Mouse (Mus musculus): Measurements from ENCODE around the gene Nol6.

Nol6 gene

GRCm38 (mm10) chr4:41078726-41079125, 45.5 kb downstream of the Nol6 start:
- no peak for DNase-seq

DNA sequence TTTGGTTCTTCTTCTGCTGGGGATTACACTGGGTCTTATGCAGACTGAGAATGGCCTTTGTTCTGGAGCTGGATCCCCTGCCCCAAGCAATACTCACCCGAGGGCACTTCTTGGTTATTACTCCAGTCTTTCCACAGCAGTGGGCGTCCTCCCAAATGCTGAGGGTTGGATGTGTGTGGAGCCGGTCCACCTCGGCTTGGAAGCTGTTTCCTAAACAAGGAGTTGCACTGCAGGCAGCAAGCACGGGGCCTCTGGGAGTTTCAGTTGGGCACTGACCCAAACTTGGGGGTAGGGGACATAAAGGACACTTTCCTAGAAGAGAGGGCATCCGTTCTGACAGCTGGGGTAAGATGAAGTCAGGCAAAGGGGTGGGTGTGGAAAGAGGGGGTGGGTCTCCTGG, 49.8 kb downstream of the Nol6 start:
- DNase-seq, result no peak

DNA sequence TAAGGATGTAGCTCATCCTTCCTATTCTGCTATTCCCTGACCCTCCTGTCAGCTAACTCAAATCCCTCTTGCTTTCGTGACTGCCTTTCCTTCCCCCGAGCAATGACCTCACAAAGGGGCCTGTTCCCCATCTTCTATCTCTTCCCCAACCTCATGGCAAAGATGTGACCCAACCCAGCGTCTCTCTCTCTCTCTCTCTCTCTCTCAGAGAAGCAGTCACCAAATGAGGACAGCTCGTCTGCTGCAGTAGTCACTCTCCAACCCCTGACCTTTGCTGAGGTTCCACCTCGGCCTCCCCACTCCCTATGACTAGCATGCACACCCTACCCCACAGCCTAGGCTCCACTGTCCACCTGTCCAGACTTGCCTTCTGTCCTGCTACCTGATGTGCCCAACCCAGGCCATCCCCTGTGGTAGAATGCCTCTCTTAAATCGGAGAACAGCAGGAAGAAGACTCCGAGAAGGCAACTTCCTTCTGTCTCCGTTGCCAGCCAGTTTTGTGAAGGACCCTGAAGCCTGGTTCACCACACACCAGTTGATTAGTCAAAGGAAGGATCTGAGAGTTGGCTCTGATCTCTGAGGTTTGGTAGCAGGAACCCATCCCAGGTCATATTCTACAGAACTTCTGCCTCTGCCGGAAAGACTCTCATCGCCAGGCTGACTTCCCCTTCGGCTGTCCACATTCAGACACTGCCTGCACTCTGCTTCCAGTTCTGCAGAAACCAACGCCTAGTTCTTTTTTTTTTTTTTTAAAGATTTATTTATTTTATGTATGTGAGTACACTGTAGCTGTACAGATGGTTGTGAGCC, 51.0 kb downstream of the Nol6 start:
- no peak for DNase-seq

- no peak for DNase-seq
Observed at GRCm38 (mm10) chr4:41071500-41072429, 52.5 kb downstream of the Nol6 start.

DNA sequence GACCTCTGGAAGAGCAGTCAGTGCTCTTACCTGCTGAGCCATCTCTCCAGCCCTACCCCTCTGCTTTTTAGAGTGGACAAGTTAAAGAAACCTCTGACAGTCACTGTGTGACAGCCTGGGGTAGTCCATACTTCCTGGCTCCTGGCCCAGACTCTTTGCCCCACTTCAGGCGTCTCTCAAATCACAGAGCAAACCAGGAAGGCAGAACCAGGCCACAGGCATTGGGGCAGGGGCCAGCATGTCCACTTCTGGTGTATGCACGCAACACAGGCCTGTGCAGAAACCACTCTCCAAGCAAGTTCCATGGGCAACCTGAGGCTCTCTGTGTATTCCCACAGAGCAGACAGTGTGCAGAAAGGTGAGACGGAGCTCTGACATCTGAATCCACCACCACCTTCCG, 59.1 kb downstream of the Nol6 start:
- no peak for DNase-seq
